Mouse (Mus musculus) frontal cortex, adult (tissue): ENCODE measurements around the gene Mcoln3.

Experiments
- ATAC-seq: cut with Nextera tagmentation; 2 replicates; pipeline ENCODE4 v1.9.2; 2017; ENCODE audit warnings: mild to moderate bottlenecking, moderate library complexity, mixed read lengths; ENCODE audit not compliant: low TSS enrichment

The Mcoln3 gene

GRCm38 (mm10) chr3:146117258-146117996 is at the start of gene Mcoln3:
Mcoln3 (plus strand) TSS chr3:146117450.
- no peak for ATAC-seq

DNA sequence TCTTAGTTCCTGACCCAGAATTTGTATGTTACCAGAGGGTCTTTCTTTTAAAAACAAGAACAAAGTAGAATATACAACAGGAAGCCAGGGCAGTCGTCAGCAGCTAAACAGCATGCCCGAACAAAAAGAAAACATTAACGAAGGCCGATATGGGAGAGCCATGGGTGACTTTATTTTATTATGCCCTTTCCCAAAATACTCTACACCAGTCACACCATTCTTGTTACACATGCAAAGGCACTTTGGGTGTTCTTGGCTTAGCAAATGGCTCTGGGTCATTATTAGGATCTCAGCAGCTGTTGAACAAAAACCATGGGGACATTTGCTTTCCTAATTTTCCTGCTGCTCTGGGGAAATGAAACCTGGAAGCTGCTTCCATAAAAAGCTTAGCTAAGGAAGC is 48.0 kb upstream of the Mcoln3 start:
- no peak for ATAC-seq

DNA sequence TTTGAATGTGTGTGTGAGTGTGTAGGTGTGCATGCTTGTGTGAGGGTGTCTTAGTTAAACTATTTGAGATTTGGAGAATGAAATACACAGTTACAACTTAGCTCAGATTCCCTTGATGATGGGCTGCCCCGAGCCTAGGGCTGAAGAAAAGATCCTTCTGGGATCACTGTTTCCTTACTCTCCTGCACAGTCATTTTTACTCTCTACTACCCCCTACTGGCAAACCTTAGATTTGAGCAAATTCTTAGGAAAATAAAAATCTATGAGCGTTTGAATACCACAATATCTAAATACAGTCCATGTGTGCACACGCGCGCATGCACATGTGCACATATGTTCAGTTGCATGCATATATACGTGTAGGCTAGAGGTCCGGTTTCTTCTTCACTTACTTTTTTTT is 44.5 kb upstream of the Mcoln3 start:
- ATAC-seq = peak; percentile 72

- ATAC-seq = no peak
Observed at GRCm38 (mm10) chr3:146080241-146080640, 37.0 kb upstream of the Mcoln3 start.

GRCm38 (mm10) chr3:146090988-146091657 is 26.1 kb upstream of the Mcoln3 start:
- no peak for ATAC-seq

GRCm38 (mm10) chr3:146095066-146095465 is 22.2 kb upstream of the Mcoln3 start:
- no peak for ATAC-seq

DNA sequence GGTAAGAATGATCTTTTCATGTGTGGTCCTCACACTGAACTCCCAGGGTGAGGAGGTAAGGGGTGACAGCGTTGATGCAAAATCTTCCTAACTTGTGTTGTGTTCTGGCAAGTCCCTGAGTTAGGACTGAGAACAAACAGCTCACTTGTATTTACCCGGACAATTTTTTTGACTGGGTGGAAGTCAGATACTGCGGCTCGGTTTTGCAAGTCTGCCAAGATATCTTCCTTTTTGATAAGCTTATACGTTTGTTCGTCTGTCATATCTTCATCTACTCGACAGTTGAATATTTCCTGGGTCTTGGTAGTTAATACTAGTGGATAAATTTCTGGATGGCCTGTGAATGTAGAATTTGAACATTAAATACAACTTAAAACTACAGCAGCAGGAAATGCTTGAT is 20.3 kb upstream of the Mcoln3 start:
- ATAC-seq = no peak

GRCm38 (mm10) chr3:146097861-146098260 is 19.4 kb upstream of the Mcoln3 start:
- no peak for ATAC-seq

DNA sequence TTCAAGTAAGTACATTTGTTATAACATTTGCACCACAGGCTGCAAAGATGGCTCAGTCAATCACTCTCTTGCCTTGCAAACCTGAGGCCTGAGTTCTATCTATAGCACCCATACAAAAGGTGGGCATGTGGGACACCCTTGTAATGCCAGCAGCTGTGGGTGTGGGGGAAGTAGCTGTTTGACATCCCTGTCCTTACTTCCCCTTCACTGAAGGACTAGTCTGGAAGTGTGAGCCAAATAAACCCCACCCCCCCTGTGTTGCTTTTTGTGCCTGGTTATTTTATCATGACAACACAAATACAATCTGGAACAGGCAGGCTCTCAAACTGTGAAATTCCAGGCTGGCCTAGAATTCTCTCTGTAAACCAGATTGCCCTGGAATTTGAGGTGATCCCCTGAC is 17.3 kb upstream of the Mcoln3 start:
- no peak for ATAC-seq

DNA sequence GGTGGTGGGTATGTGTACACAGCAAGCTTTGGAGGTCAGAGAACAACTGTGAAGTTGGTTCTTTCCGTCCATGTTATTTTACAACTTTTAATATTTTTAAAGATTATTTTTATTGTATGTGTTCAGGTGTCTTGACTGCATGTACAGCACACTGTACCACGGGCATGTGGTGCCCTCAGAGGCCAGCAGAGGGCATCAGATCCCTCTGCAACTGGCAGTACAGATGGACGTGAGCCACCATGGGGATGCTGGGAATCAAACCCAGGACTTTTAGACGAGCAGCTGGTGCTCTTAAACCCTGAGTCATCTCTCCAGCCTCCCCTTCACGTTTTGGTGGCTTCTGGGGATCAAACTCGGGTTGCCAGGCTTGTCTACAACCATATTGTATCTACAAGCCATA is 15.2 kb upstream of the Mcoln3 start:
- no peak for ATAC-seq

DNA sequence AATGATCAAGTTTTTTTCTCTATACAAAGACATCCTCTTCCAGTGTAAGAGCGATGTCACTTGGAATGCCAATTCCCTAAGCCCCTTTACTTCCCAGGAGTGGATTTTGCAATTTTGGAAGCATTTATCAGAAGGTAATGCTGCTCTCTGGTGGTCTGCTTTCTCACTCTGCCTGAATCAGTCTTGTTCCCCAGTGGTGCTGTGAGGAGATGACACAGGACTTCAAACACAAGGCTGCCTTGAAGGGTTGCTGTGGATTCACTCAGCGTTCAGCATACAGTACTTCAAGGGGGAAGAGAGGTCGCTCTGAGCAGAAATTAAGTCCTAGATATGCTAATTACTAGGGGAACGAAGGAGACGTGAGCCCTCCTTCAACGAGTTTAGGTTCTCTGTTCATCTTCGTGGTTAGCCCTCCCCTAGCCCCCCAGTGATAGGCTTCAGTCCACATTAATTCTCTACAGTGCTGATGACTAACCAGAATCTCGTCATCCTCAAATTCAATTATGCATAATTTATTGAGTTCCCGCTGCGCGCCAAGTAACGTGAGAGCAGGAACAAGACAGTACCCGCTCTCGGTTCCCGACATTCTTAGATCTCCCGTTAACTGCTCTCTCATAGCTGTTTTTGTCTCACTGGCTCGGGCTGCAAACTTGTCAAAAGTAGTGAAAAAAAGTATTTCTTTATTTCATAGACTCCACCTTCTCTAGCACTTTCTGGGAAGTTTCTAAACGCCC is 10.0 kb upstream of the Mcoln3 start:
- peak; percentile 33 for ATAC-seq

GRCm38 (mm10) chr3:146107921-146108571 is 9.2 kb upstream of the Mcoln3 start, which contains the start of gene Wdr63:
Wdr63 (minus strand) TSS chr3:146108130.
- ATAC-seq = peak; percentile 100

DNA sequence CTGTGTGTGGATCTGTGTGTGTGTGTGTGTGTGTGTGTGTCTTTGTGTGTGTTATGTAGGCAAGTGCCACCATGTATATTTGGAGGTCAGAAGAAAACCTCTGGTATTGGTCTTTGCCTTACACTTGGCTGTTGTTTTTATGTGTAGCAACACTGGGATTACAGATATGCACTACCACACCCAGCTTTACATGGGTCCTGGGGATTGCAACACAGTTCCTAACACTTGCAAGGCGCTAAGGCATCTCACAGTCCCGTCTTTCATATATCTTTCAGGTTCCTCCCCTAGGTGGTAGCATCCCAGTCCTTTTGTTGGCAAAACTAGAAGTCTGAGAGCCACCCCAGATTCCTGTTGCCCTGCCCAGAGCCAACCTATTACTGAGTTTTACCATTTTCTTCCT is 8.3 kb upstream of the Mcoln3 start:
- no peak for ATAC-seq

- ATAC-seq = no peak
Observed at GRCm38 (mm10) chr3:146110358-146110757, 6.9 kb upstream of the Mcoln3 start.

DNA sequence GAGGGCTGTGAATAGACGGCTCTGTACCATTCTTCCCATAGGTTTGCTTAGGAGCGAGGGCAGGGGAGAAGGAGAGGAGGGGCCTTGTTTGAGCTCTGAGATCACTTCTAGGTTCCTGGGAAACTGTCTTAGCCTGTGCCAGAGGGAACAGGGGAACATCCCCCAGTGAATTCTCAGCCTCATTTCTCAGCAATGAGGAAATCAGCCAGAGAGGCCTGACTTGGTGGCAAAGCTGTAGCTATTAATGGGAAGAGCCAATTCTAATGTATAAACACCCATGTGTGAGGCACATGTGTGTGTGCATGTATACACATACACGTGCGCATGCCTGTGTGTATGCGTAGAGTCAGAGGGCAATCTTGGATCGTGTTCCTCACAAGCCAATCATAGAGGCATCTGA is 6.3 kb upstream of the Mcoln3 start:
- no peak for ATAC-seq

- no peak for ATAC-seq
Observed at GRCm38 (mm10) chr3:146117997-146118457, 777 bp downstream of the Mcoln3 start.

- no peak for ATAC-seq
Observed at GRCm38 (mm10) chr3:146121310-146122124, 4.3 kb downstream of the Mcoln3 start.

- no peak for ATAC-seq
Observed at GRCm38 (mm10) chr3:146122125-146122420, 4.8 kb downstream of the Mcoln3 start.

DNA sequence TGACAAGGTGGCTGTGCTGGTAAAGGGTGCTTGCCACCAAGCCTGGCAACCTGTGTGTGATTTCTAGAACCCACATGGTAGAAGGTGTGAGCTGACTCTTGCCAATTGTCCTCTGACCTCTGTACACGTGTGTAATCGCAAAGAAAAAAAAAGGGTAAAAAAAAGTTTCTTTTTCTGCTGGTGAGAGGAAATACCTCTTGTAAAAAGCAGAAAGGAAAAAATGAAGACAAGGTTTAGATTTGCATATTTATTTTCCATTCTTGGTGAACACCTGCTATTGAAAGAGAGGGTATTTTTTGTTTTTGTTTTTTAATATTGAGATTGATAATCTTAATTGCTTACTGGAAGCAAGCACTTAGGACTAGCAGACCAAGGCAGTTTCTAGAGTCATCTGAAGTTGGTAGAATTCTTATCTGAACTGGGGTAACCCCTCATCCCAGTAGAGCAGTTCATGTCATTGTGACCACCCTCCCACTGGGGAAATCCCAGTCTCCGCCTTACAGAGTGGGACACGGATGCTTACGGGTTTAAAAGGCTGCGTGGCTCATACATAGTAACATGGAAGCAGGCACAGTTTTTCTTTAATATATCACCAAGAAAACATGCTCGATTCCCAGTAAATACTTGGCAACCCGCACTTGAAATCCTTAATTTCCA is 5.7 kb downstream of the Mcoln3 start:
- ATAC-seq = no peak

- ATAC-seq = no peak
Observed at GRCm38 (mm10) chr3:146123464-146123825, 6.2 kb downstream of the Mcoln3 start.

- no peak for ATAC-seq
Observed at GRCm38 (mm10) chr3:146127205-146127604, 10.0 kb downstream of the Mcoln3 start.
